Mouse (Mus musculus) neural tube, embryonic 11.5 days (tissue): Measurements from ENCODE around the gene Kctd21. TPM values are rescaled to one million over a fixed set of nuclear protein-coding genes. Genes with fewer than 3 reads are reported as not detected.

Experiments used
- ATAC-seq: fragments of 200-750 bp; cut with Nextera tagmentation; 2 replicates; pipeline ENCODE4 v1.8.0; 2017; ENCODE audit warnings: moderate number of reproducible peaks, mild to moderate bottlenecking, moderate TSS enrichment, moderate library complexity; ENCODE audit not compliant: insufficient read depth, low FRiP score, low TSS enrichment
- DNase-seq: peaks from one replicate; pipeline ENCODE4 v3.0.0-alpha.2; 2015; ENCODE audit warnings: low spot score
- H3K27ac ChIP-seq: fragments of 300-500 bp; sonication (generic); 2 replicates; pipeline ENCODE4 v1.5.1; 2014; ENCODE audit warnings: low read depth, mild to moderate bottlenecking, low read length
- H3K27me3 ChIP-seq: fragments of 300-500 bp; sonication (generic); 2 replicates; pipeline ENCODE4 v1.6.1; 2014; ENCODE audit warnings: mild to moderate bottlenecking, low read length, mixed read lengths; ENCODE audit not compliant: control insufficient read depth, insufficient read depth
- H3K36me3 ChIP-seq: fragments of 300-500 bp; sonication (generic); 2 replicates; pipeline ENCODE4 v1.6.1; 2014; ENCODE audit warnings: mild to moderate bottlenecking, low read length, moderate library complexity, mixed read lengths; ENCODE audit not compliant: control insufficient read depth, insufficient read depth
- H3K4me1 ChIP-seq: fragments of 300-500 bp; sonication (generic); 2 replicates; pipeline ENCODE4 v1.6.1; 2014; ENCODE audit warnings: low read length, mixed read lengths; ENCODE audit not compliant: control insufficient read depth, insufficient read depth
- H3K4me2 ChIP-seq: fragments of 300-500 bp; sonication (generic); 2 replicates; pipeline ENCODE4 v1.6.1; 2014; ENCODE audit warnings: low read depth, mild to moderate bottlenecking, moderate library complexity
- H3K4me3 ChIP-seq: fragments of 300-500 bp; sonication (generic); 2 replicates; pipeline ENCODE4 v1.5.1; 2014; ENCODE audit warnings: low read depth, low read length
- H3K9ac ChIP-seq: fragments of 300-500 bp; sonication (generic); 2 replicates; pipeline ENCODE4 v1.6.1; 2014; ENCODE audit warnings: mild to moderate bottlenecking, low read length
- H3K9me3 ChIP-seq: fragments of 300-500 bp; sonication (generic); 2 replicates; pipeline ENCODE4 v1.6.1; 2016; ENCODE audit warnings: low read length; ENCODE audit not compliant: control insufficient read depth
- WGBS: fragments of 180-500 bp; shearing (Covaris S2); extraction: QIAGEN DNeasy Blood & Tissue Kit; methylation state at CpG from one replicate; pipeline ENCODE4 v1.1.7; 2014; 5-methylcytosine and 5-hydroxymethylcytosine counted together
- polyA plus RNA-seq: library from polyadenylated mRNA; unstranded; fragments of >200 nt; fragmentation: Nextera tagmentation; extraction: Ambion mirVana; gene quantifications from 2 replicates; pipeline ENCODE4 v1.2.1, GENCODE M21; 2014

The Kctd21 gene
- polyA plus RNA-seq, 1 experiment from 2014 or later: 6.1 TPM

GRCm38 (mm10) chr7:97347464-97347863 lies 15.3 kb downstream of the Kctd21 start:
- Histone ChIP-seq H3K27ac (no peak overlapping the region), H3K4me3 (no peak overlapping the region), H3K4me1 (no peaks in the 10 kb centered on the region), H3K36me3 (no peaks in the 10 kb centered on the region), H3K4me2 (no peak overlapping the region), H3K9ac (no peak overlapping the region), H3K9me3 (no peaks in the 10 kb centered on the region), H3K27me3 (no peaks in the 10 kb centered on the region)
- DNase-seq: no peak
- ATAC-seq: no peak
- WGBS: 96% methylated on average over 15 of the region's 15 CpGs

- H3K27me3 ChIP-seq: no peaks in the 10 kb centered on the region
- WGBS: 94% methylated on average over 3 of the region's 3 CpGs
- H3K4me3 ChIP-seq: no peak overlapping the region
- DNase-seq (no peak), ATAC-seq (no peak)
- no peak overlapping the region for H3K9ac ChIP-seq
- H3K9me3 ChIP-seq: no peaks in the 10 kb centered on the region
- no peak overlapping the region for H3K4me2 ChIP-seq
- no peaks in the 10 kb centered on the region for H3K4me1 ChIP-seq
- H3K36me3 ChIP-seq: no peaks in the 10 kb centered on the region
- no peak overlapping the region for H3K27ac ChIP-seq
Observed at GRCm38 (mm10) chr7:97348318-97348717, 16.2 kb downstream of the Kctd21 start.

GRCm38 (mm10) chr7:97348836-97349235 lies 16.7 kb downstream of the Kctd21 start:
- Histone ChIP-seq H3K9ac (no peak overlapping the region), H3K27ac (no peak overlapping the region), H3K9me3 (no peaks in the 10 kb centered on the region), H3K4me2 (no peak overlapping the region), H3K4me1 (no peaks in the 10 kb centered on the region), H3K27me3 (no peaks in the 10 kb centered on the region), H3K4me3 (no peak overlapping the region), H3K36me3 (no peaks in the 10 kb centered on the region)
- DNase-seq: no peak
- WGBS: 87% methylated on average over 5 of the region's 5 CpGs
- no peak for ATAC-seq

- Histone ChIP-seq H3K9me3 (no peaks in the 10 kb centered on the region), H3K9ac (no peak overlapping the region), H3K27ac (no peak overlapping the region), H3K27me3 (no peaks in the 10 kb centered on the region), H3K4me1 (no peaks in the 10 kb centered on the region), H3K4me2 (no peak overlapping the region), H3K4me3 (no peak overlapping the region), H3K36me3 (no peaks in the 10 kb centered on the region)
- WGBS: 89% methylated on average over 6 of the region's 6 CpGs
- ATAC-seq (no peak), DNase-seq (no peak)
Observed at GRCm38 (mm10) chr7:97349438-97349837, 17.3 kb downstream of the Kctd21 start.

- 87% methylated on average over 5 of the region's 5 CpGs for WGBS
- DNase-seq (no peak), ATAC-seq (no peak)
- Histone ChIP-seq H3K4me3 (no peak overlapping the region), H3K9ac (no peak overlapping the region), H3K36me3 (no peaks in the 10 kb centered on the region), H3K4me2 (no peak overlapping the region), H3K27me3 (no peaks in the 10 kb centered on the region), H3K27ac (no peak overlapping the region), H3K9me3 (no peaks in the 10 kb centered on the region), H3K4me1 (no peaks in the 10 kb centered on the region)
Observed at GRCm38 (mm10) chr7:97350891-97351290, 18.8 kb downstream of the Kctd21 start.

- WGBS: 88% methylated on average over 11 of the region's 11 CpGs
- Histone ChIP-seq H3K4me3 (no peak overlapping the region), H3K36me3 (no peaks in the 10 kb centered on the region), H3K27ac (no peak overlapping the region), H3K9me3 (no peaks in the 10 kb centered on the region), H3K27me3 (no peaks in the 10 kb centered on the region), H3K9ac (no peak overlapping the region), H3K4me1 (no peaks in the 10 kb centered on the region), H3K4me2 (no peak overlapping the region)
- DNase-seq (no peak), ATAC-seq (no peak)
Observed at GRCm38 (mm10) chr7:97351792-97352513, 19.8 kb downstream of the Kctd21 start.

GRCm38 (mm10) chr7:97353356-97353755 lies 21.2 kb downstream of the Kctd21 start:
- H3K27me3 ChIP-seq: no peaks in the 10 kb centered on the region
- H3K4me2 ChIP-seq: no peak overlapping the region
- no peaks in the 10 kb centered on the region for H3K4me1 ChIP-seq
- H3K9ac ChIP-seq: no peak overlapping the region
- H3K4me3 ChIP-seq: no peak overlapping the region
- no peaks in the 10 kb centered on the region for H3K9me3 ChIP-seq
- 84% methylated on average over 6 of the region's 6 CpGs for WGBS
- H3K27ac ChIP-seq: no peak overlapping the region
- DNase-seq (no peak), ATAC-seq (no peak)
- H3K36me3 ChIP-seq: no peaks in the 10 kb centered on the region

GRCm38 (mm10) chr7:97355068-97355841 lies 23.1 kb downstream of the Kctd21 start:
- H3K9me3 ChIP-seq: no peaks in the 10 kb centered on the region
- no peak for DNase-seq
- WGBS: 42% methylated on average over 13 of the region's 13 CpGs

GRCm38 (mm10) chr7:97356253-97356652 lies 24.1 kb downstream of the Kctd21 start:
- 89% methylated on average over 5 of the region's 5 CpGs for WGBS
- ATAC-seq: no peak
- no peak overlapping the region for H3K4me2 ChIP-seq

More at GRCm38 (mm10) chr7:97355068-97355841, 23.1 kb downstream of the Kctd21 start:
- H3K27me3 ChIP-seq: no peaks in the 10 kb centered on the region
- H3K4me2 ChIP-seq: no peak overlapping the region
- no peak overlapping the region for H3K9ac ChIP-seq
- ATAC-seq: no peak
- no peak overlapping the region for H3K4me3 ChIP-seq
- H3K36me3 ChIP-seq: no peaks in the 10 kb centered on the region
- H3K4me1 ChIP-seq: no peaks in the 10 kb centered on the region
- H3K27ac ChIP-seq: no peak overlapping the region

More at GRCm38 (mm10) chr7:97356253-97356652, 24.1 kb downstream of the Kctd21 start:
- Histone ChIP-seq H3K9ac (no peak overlapping the region), H3K36me3 (no peaks in the 10 kb centered on the region), H3K27ac (no peak overlapping the region), H3K4me1 (no peaks in the 10 kb centered on the region), H3K9me3 (no peaks in the 10 kb centered on the region), H3K4me3 (no peak overlapping the region), H3K27me3 (no peaks in the 10 kb centered on the region)
- DNase-seq: no peak
